Mouse (Mus musculus) spleen, embryonic (tissue): ENCODE measurements around the gene Fcrlb.

Experiments used
- CTCF ChIA-PET: fragments of 350-600 bp; sonication (Branson Sonifier 250); formaldehyde crosslinking; loops from one replicate; lab custom pipeline; 2022; lab: Charles Lee

The Fcrlb gene

GRCm38 (mm10) chr1:170871961-170872360 lies 40.8 kb downstream of the Fcrlb start:
- CTCF ChIA-PET = no interaction called here

GRCm38 (mm10) chr1:170871402-170871801 lies 41.3 kb downstream of the Fcrlb start:
- CTCF ChIA-PET = interaction anchor here (0.7 kb wide), 1 partner anchor 7 kb away, joined by 3 read pairs; no protein-coding TSS in a partner anchor

GRCm38 (mm10) chr1:170868905-170869283 lies 43.8 kb downstream of the Fcrlb start:
- CTCF ChIA-PET = no interaction called here

- CTCF ChIA-PET = interaction anchor here (1.0 kb wide), 1 partner anchor 234 kb away, joined by 12 read pairs; no protein-coding TSS in a partner anchor
These were observed 44.4 kb downstream of the Fcrlb start for GRCm38 (mm10) chr1:170868107-170868904.

- CTCF ChIA-PET = interaction anchor here (1.0 kb wide), 1 partner anchor 234 kb away, joined by 12 read pairs; no protein-coding TSS in a partner anchor
These were observed 45.0 kb downstream of the Fcrlb start, which contains the start of gene Atf6 for GRCm38 (mm10) chr1:170867691-170868105. Atf6 (minus strand) TSS chr1:170867771.

- CTCF ChIA-PET = interaction anchor here (0.6 kb wide), 1 partner anchor 13 kb away, joined by 13 read pairs; no protein-coding TSS in a partner anchor
These were observed 45.6 kb downstream of the Fcrlb start for GRCm38 (mm10) chr1:170866992-170867690.

- CTCF ChIA-PET = interaction anchor here (0.6 kb wide), 1 partner anchor 127 kb away, joined by 3 read pairs; no protein-coding TSS in a partner anchor
These were observed 47.3 kb downstream of the Fcrlb start for GRCm38 (mm10) chr1:170865406-170865805.

GRCm38 (mm10) chr1:170864754-170865153 lies 48.0 kb downstream of the Fcrlb start:
- CTCF ChIA-PET = interaction anchor here (0.5 kb wide), 1 partner anchor 610 kb away, joined by 3 read pairs; no protein-coding TSS in a partner anchor

GRCm38 (mm10) chr1:170864234-170864633 lies 48.5 kb downstream of the Fcrlb start:
- CTCF ChIA-PET = interaction anchor here (0.5 to 0.6 kb wide), 2 partner anchors 468 to 611 kb away, joined by 3 to 5 read pairs; no protein-coding TSS in a partner anchor

GRCm38 (mm10) chr1:170863033-170863432 lies 49.7 kb downstream of the Fcrlb start:
- CTCF ChIA-PET = no interaction called here

GRCm38 (mm10) chr1:170862435-170862717 lies 50.4 kb downstream of the Fcrlb start:
- CTCF ChIA-PET = no interaction called here

- CTCF ChIA-PET = no interaction called here
These were observed 50.9 kb downstream of the Fcrlb start for GRCm38 (mm10) chr1:170861671-170862434.

GRCm38 (mm10) chr1:170858872-170859271 lies 53.9 kb downstream of the Fcrlb start:
- CTCF ChIA-PET = no interaction called here

GRCm38 (mm10) chr1:170857369-170857768 lies 55.4 kb downstream of the Fcrlb start:
- CTCF ChIA-PET = interaction anchor here (0.5 kb wide), 1 partner anchor 1526 kb away, joined by 3 read pairs; no protein-coding TSS in a partner anchor
